Mouse (Mus musculus) embryonic facial prominence, embryonic 14.5 days (tissue): ENCODE results near the gene Tifab. TPM values are rescaled to one million over a fixed set of nuclear protein-coding genes. Genes with fewer than 3 reads are reported as not detected.

Experiments used
- ATAC-seq: fragments of 200-750 bp; cut with Nextera tagmentation; 2 replicates; pipeline ENCODE4 v1.8.0; 2017; ENCODE audit warnings: low read depth, moderate number of reproducible peaks, moderate TSS enrichment
- DNase-seq: peaks from one replicate; pipeline ENCODE4 v3.0.0-alpha.2; 2015; ENCODE audit warnings: low spot score
- H3K27ac ChIP-seq: fragments of 300-500 bp; sonication (generic); replicated peaks from 2 replicates; pipeline ENCODE4 v1.5.1; 2014; ENCODE audit warnings: low read depth, mild to moderate bottlenecking, low read length, moderate library complexity
- H3K27me3 ChIP-seq: fragments of 300-500 bp; sonication (generic); replicated peaks from 2 replicates; pipeline ENCODE4 v1.6.1; 2014; ENCODE audit warnings: low read length; ENCODE audit not compliant: control insufficient read depth, insufficient read depth
- H3K36me3 ChIP-seq: fragments of 300-500 bp; sonication (generic); 2 replicates; pipeline ENCODE4 v1.6.1; 2014; ENCODE audit warnings: low read length, mixed read lengths; ENCODE audit not compliant: control insufficient read depth, insufficient read depth
- H3K4me1 ChIP-seq: fragments of 300-500 bp; sonication (generic); 2 replicates; pipeline ENCODE4 v1.6.1; 2014; ENCODE audit warnings: antibody characterized with exemption, low read length; ENCODE audit not compliant: control insufficient read depth, insufficient read depth
- H3K4me2 ChIP-seq: fragments of 300-500 bp; sonication (generic); 2 replicates; pipeline ENCODE4 v1.6.1; 2014; ENCODE audit warnings: low read depth, mild to moderate bottlenecking, low read length, moderate library complexity, mixed read lengths
- H3K4me3 ChIP-seq: fragments of 300-500 bp; sonication (generic); 2 replicates; pipeline ENCODE4 v1.5.1; 2014; ENCODE audit warnings: low read depth, mild to moderate bottlenecking, low read length
- H3K9ac ChIP-seq: fragments of 300-500 bp; sonication (generic); 2 replicates; pipeline ENCODE4 v1.6.1; 2014; ENCODE audit warnings: low read depth, mild to moderate bottlenecking, low read length, moderate library complexity, mixed read lengths
- H3K9me3 ChIP-seq: fragments of 300-500 bp; sonication (generic); 2 replicates; pipeline ENCODE4 v1.6.1; 2016; ENCODE audit warnings: low read length; ENCODE audit not compliant: control insufficient read depth
- WGBS: fragments of 180-500 bp; shearing (Covaris S2); extraction: QIAGEN DNeasy Blood & Tissue Kit; methylation state at CpG from one replicate; pipeline ENCODE4 v1.1.7; 2014; 5-methylcytosine and 5-hydroxymethylcytosine counted together
- polyA plus RNA-seq: library from polyadenylated mRNA; unstranded; fragments of >200 nt; fragmentation: Nextera tagmentation; extraction: Ambion mirVana; gene quantifications from 2 replicates; pipeline ENCODE4 v1.2.1, GENCODE M21; 2014

Gene Tifab
- polyA plus RNA-seq, 1 experiment from 2014 or later: 0.93 TPM

GRCm38 (mm10) chr13:56155671-56156070 lies 23.0 kb downstream of the Tifab start:
- no peaks in the 10 kb centered on the region for H3K9me3 ChIP-seq
- 0 out of 2 replicates have a peak overlapping the region, but pooled peaks have one; percentile 19 for H3K9ac ChIP-seq
- H3K4me3 ChIP-seq: no peak overlapping the region
- H3K27ac ChIP-seq: peak overlapping the region; percentile 11; the same call in 1 of the 2 replicates
- no peak overlapping the region for H3K4me2 ChIP-seq
- peaks cover 41% of the 10 kb centered on the region for H3K4me1 ChIP-seq
- DNase-seq (no peak), ATAC-seq (no peak)
- H3K36me3 ChIP-seq: no peaks in the 10 kb centered on the region
- 45% methylated on average over 7 of the region's 7 CpGs for WGBS
- no peaks in the 10 kb centered on the region for H3K27me3 ChIP-seq

GRCm38 (mm10) chr13:56155048-56155447 lies 23.6 kb downstream of the Tifab start:
- H3K4me3 ChIP-seq: no peak overlapping the region
- H3K4me2 ChIP-seq: no peak overlapping the region
- H3K36me3 ChIP-seq: no peaks in the 10 kb centered on the region
- ATAC-seq (no peak), DNase-seq (no peak)
- WGBS: 42% methylated on average over 5 of the region's 5 CpGs
- H3K4me1 ChIP-seq: peaks cover 37% of the 10 kb centered on the region
- H3K9me3 ChIP-seq: no peaks in the 10 kb centered on the region
- no peak overlapping the region for H3K9ac ChIP-seq
- H3K27ac ChIP-seq: peak overlapping the region; percentile 11; the same call in 1 of the 2 replicates
- no peaks in the 10 kb centered on the region for H3K27me3 ChIP-seq

GRCm38 (mm10) chr13:56152773-56153460 lies 25.8 kb downstream of the Tifab start:
- DNase-seq: no peak
- Histone ChIP-seq H3K36me3 (no peaks in the 10 kb centered on the region), H3K27ac (no peak overlapping the region), H3K9me3 (no peaks in the 10 kb centered on the region), H3K9ac (no peak overlapping the region), H3K4me2 (no peak overlapping the region), H3K27me3 (no peaks in the 10 kb centered on the region), H3K4me1 (peaks cover 25% of the 10 kb centered on the region), H3K4me3 (no peak overlapping the region)
- 62% methylated on average over 7 of the region's 7 CpGs for WGBS
- ATAC-seq: no peak

- 34% methylated on average over 22 of the region's 22 CpGs for WGBS
- no peaks in the 10 kb centered on the region for H3K27me3 ChIP-seq
- peak overlapping the region; percentile 46 for H3K4me2 ChIP-seq
- H3K9me3 ChIP-seq: no peaks in the 10 kb centered on the region
- H3K36me3 ChIP-seq: no peaks in the 10 kb centered on the region
- DNase-seq (peak; percentile 92), ATAC-seq (peak; percentile 76)
- peaks cover 25% of the 10 kb centered on the region for H3K4me1 ChIP-seq
- no peak overlapping the region for H3K9ac ChIP-seq
- H3K4me3 ChIP-seq: peak overlapping the region; percentile 11; the same call in 1 of the 2 replicates
- H3K27ac ChIP-seq: peak overlapping the region; percentile 52
Measured at GRCm38 (mm10) chr13:56151404-56152226, 27.1 kb downstream of the Tifab start.

- no peaks in the 10 kb centered on the region for H3K9me3 ChIP-seq
- no peak for ATAC-seq
- no peak overlapping the region for H3K4me2 ChIP-seq
- H3K27ac ChIP-seq: no peak overlapping the region
- WGBS: 30% methylated on average over 3 of the region's 3 CpGs
- no peaks in the 10 kb centered on the region for H3K27me3 ChIP-seq
- no peak overlapping the region for H3K9ac ChIP-seq
- no peak for DNase-seq
- no peak overlapping the region for H3K4me3 ChIP-seq
- H3K36me3 ChIP-seq: no peaks in the 10 kb centered on the region
- H3K4me1 ChIP-seq: no peaks in the 10 kb centered on the region; the same call in 1 of the 2 replicates
Measured at GRCm38 (mm10) chr13:56145523-56145922, 33.2 kb downstream of the Tifab start.

- Histone ChIP-seq H3K4me1 (no peaks in the 10 kb centered on the region; the same call in 1 of the 2 replicates), H3K9ac (no peak overlapping the region), H3K27me3 (no peaks in the 10 kb centered on the region), H3K36me3 (no peaks in the 10 kb centered on the region), H3K4me3 (no peak overlapping the region), H3K27ac (no peak overlapping the region), H3K4me2 (no peak overlapping the region), H3K9me3 (no peaks in the 10 kb centered on the region)
- ATAC-seq (no peak), DNase-seq (no peak)
- 49% methylated on average over 2 of the region's 2 CpGs for WGBS
Measured at GRCm38 (mm10) chr13:56144021-56144420, 34.7 kb downstream of the Tifab start.

- Histone ChIP-seq H3K9ac (no peak overlapping the region), H3K4me2 (no peak overlapping the region), H3K4me1 (no peaks in the 10 kb centered on the region; the same call in 1 of the 2 replicates), H3K27ac (no peak overlapping the region), H3K4me3 (no peak overlapping the region), H3K27me3 (no peaks in the 10 kb centered on the region), H3K9me3 (no peaks in the 10 kb centered on the region), H3K36me3 (no peaks in the 10 kb centered on the region)
- DNase-seq: no peak
- ATAC-seq: no peak
- WGBS: 22% methylated on average over 7 of the region's 7 CpGs
Measured at GRCm38 (mm10) chr13:56143151-56143513, 35.6 kb downstream of the Tifab start.

GRCm38 (mm10) chr13:56142382-56143150 lies 36.1 kb downstream of the Tifab start:
- DNase-seq (no peak), ATAC-seq (no peak)
- no peak overlapping the region for H3K4me2 ChIP-seq
- no peaks in the 10 kb centered on the region for H3K36me3 ChIP-seq
- no peak overlapping the region for H3K27ac ChIP-seq
- H3K4me1 ChIP-seq: no peaks in the 10 kb centered on the region; the same call in 1 of the 2 replicates
- no peaks in the 10 kb centered on the region for H3K9me3 ChIP-seq
- 34% methylated on average over 10 of the region's 11 CpGs for WGBS
- no peak overlapping the region for H3K9ac ChIP-seq
- H3K27me3 ChIP-seq: no peaks in the 10 kb centered on the region
- H3K4me3 ChIP-seq: no peak overlapping the region
